Mouse (Mus musculus) CD4-positive, CD25-positive, alpha-beta regulatory T cell, adult 2 months (primary cell): ENCODE measurements at regions not wholly inside any gene's neighbourhood (a gene's known extent, or its start where the extent isn't known, plus 50 kb on each side); places are given as distances from the start of the nearest gene placed in this dataset.

Experiments used
- DNase-seq: peaks from one replicate; pipeline ENCODE4 v3.0.0-alpha.2; 2012; ENCODE audit warnings: low read depth, low spot score

GRCm38 (mm10) chr6:116896132-116896630, 179.5 kb upstream of the Tmem72 start:
- DNase-seq, result no peak

- DNase-seq, result no peak
These were observed 185.1 kb upstream of the Tmem72 start for GRCm38 (mm10) chr6:116901816-116902215.

- DNase-seq, result no peak
These were observed 185.7 kb upstream of the Tmem72 start for GRCm38 (mm10) chr6:116902371-116902770.

GRCm38 (mm10) chr6:116906426-116907172, 189.9 kb upstream of the Tmem72 start:
- DNase-seq, result no peak

GRCm38 (mm10) chr6:116910607-116911006, 193.9 kb upstream of the Tmem72 start:
- no peak for DNase-seq

- DNase-seq, result no peak
These were observed 195.4 kb upstream of the Tmem72 start for GRCm38 (mm10) chr6:116912161-116912560.

- DNase-seq, result no peak
These were observed 197.4 kb upstream of the Tmem72 start for GRCm38 (mm10) chr6:116914073-116914472.

GRCm38 (mm10) chr6:116935024-116935423, 218.3 kb upstream of the Tmem72 start:
- no peak for DNase-seq

GRCm38 (mm10) chr6:116941576-116941975, 224.9 kb upstream of the Tmem72 start:
- no peak for DNase-seq

GRCm38 (mm10) chr6:116942696-116943095, 225.6 kb upstream of the Cxcl12 start:
- no peak for DNase-seq

- DNase-seq, result no peak
These were observed 222.1 kb upstream of the Cxcl12 start for GRCm38 (mm10) chr6:116946083-116946732.

GRCm38 (mm10) chr6:116959611-116960010, 208.7 kb upstream of the Cxcl12 start:
- DNase-seq, result no peak

GRCm38 (mm10) chr6:116960641-116961040, 207.7 kb upstream of the Cxcl12 start:
- DNase-seq, result no peak

- DNase-seq, result no peak
These were observed 201.9 kb upstream of the Cxcl12 start for GRCm38 (mm10) chr6:116966436-116966835.

- DNase-seq, result no peak
These were observed 198.9 kb upstream of the Cxcl12 start for GRCm38 (mm10) chr6:116969381-116969910.

GRCm38 (mm10) chr6:116974841-116975240, 193.5 kb upstream of the Cxcl12 start:
- DNase-seq, result no peak

GRCm38 (mm10) chr6:116980349-116980995, 187.9 kb upstream of the Cxcl12 start:
- no peak for DNase-seq

GRCm38 (mm10) chr6:116985147-116985737, 183.1 kb upstream of the Cxcl12 start:
- DNase-seq, result no peak

GRCm38 (mm10) chr6:116986266-116987000, 181.9 kb upstream of the Cxcl12 start:
- DNase-seq, result no peak

- no peak for DNase-seq
These were observed 181.1 kb upstream of the Cxcl12 start for GRCm38 (mm10) chr6:116987243-116987642.
